13 mouse cellular contexts compared by ENCODE assay signal in genomic region chr9:42055378-42055777, GRCm38 (mm10).
DNase-seq lines count a peak whose midpoint lies in the region; ATAC-seq and TF ChIP-seq lines count a peak whose summit lies in the region.
"Had no signal": no experiment of that assay in that cellular context is flagged by ENCODE, and none has a peak within 500 bp of the region (broad histone marks: within the 10 kb centered on the region; RNA-seq: fewer than 3 reads in every experiment).

No protein-coding gene starts in this region.

- H3K27me3 ChIP-seq in lung, embryonic 14.5 days (ENCODE audit: insufficient read depth, low read length): no peaks in the 10 kb centered on the region
- H3K27me3 ChIP-seq in forebrain, embryonic 12.5 days: peaks cover 56% of the 10 kb centered on the region
- H3K27me3 ChIP-seq in kidney, adult 2 months (replicated peaks; ENCODE audit: control insufficient read depth, insufficient read depth, low read length): no peaks in the 10 kb centered on the region
- no peaks in the 10 kb centered on the region for H3K27me3 ChIP-seq in midbrain, postnatal 0 days (ENCODE audit: insufficient read depth, low read length)

- no peak for TF ChIP-seq POLR2A in kidney, adult 2 months (IDR thresholded peaks at IDR 0.05; ENCODE audit: low read depth, low read length)

- no peaks in the 10 kb centered on the region for H3K36me3 ChIP-seq in lung, embryonic 14.5 days (ENCODE audit: insufficient read depth)
- H3K36me3 ChIP-seq in forebrain, embryonic 12.5 days (replicated peaks): no peaks in the 10 kb centered on the region
- no peaks in the 10 kb centered on the region for H3K36me3 ChIP-seq in kidney, adult 2 months (ENCODE audit: control insufficient read depth, insufficient read depth, low read length)
- 0 out of 2 replicates have a peak, but pooled peaks cover 4% of the 10 kb centered on the region for H3K36me3 ChIP-seq in midbrain, postnatal 0 days (ENCODE audit: insufficient read depth, low read length)
- H3K36me3 ChIP-seq: G1E; limb, embryonic 10.5 days had no signal

- TF ChIP-seq CTCF in lung, embryonic 14.5 days (IDR thresholded peaks at IDR 0.05; ENCODE audit: low read depth): no peak
- no peak for TF ChIP-seq CTCF in kidney, adult 2 months (conservative IDR thresholded peaks at IDR 0.05; ENCODE audit: insufficient read depth, insufficient read length, low read depth, low read length)
- TF ChIP-seq CTCF in midbrain, postnatal 0 days (IDR thresholded peaks at IDR 0.05): no peak

- H3K27ac ChIP-seq in lung, embryonic 14.5 days (ENCODE audit: low read depth): peak overlapping the region; percentile 75; the same call in 1 of the 2 replicates
- H3K27ac ChIP-seq in forebrain, embryonic 12.5 days: peak overlapping the region; percentile 60
- peak overlapping the region; percentile 76 for H3K27ac ChIP-seq in kidney, adult 2 months (ENCODE audit: insufficient read depth, low read depth, low read length)
- no peak overlapping the region; the same call in 1 of the 2 replicates for H3K27ac ChIP-seq in midbrain, postnatal 0 days (ENCODE audit: low read depth, low read length)
- H3K27ac ChIP-seq: limb, embryonic 10.5 days; macrophage had no signal

- H3K9ac ChIP-seq in lung, embryonic 14.5 days: no peak overlapping the region
- no peak overlapping the region for H3K9ac ChIP-seq in forebrain, embryonic 12.5 days
- H3K9ac ChIP-seq in midbrain, postnatal 0 days (replicated peaks; ENCODE audit: low read length, poor library complexity, severe bottlenecking): no peak overlapping the region

- 76% methylated on average over 4 of the region's 4 CpGs for WGBS in lung, embryonic 14.5 days
- 87% methylated on average over 4 of the region's 4 CpGs for WGBS in forebrain, embryonic 12.5 days
- 48% methylated on average over 4 of the region's 4 CpGs for WGBS in kidney, adult 2 months
- 82% methylated on average over 4 of the region's 4 CpGs for WGBS in midbrain, postnatal 0 days

- no peaks in the 10 kb centered on the region for H3K9me3 ChIP-seq in lung, embryonic 14.5 days (ENCODE audit: low read depth, low read length)
- H3K9me3 ChIP-seq in forebrain, embryonic 12.5 days: peaks cover 4% of the 10 kb centered on the region; the same call in 1 of the 2 replicates
- no peaks in the 10 kb centered on the region for H3K9me3 ChIP-seq in midbrain, postnatal 0 days (ENCODE audit: low read length)
- H3K9me3 ChIP-seq: limb, embryonic 10.5 days had no signal

- no peak overlapping the region for H3K4me2 ChIP-seq in lung, embryonic 14.5 days
- H3K4me2 ChIP-seq in forebrain, embryonic 12.5 days: no peak overlapping the region
- no peak overlapping the region for H3K4me2 ChIP-seq in midbrain, postnatal 0 days (ENCODE audit: low read depth, low read length, poor library complexity, severe bottlenecking)

- DNase-seq in lung, embryonic 14.5 days: no peak
- no peak for DNase-seq in lung, postnatal 10 days
- DNase-seq in kidney, adult 2 months: peak; percentile 81
- DNase-seq in midbrain, postnatal 0 days (ENCODE audit: low spot score): no peak
- no peak for DNase-seq in spleen, postnatal 10 days (ENCODE audit: low spot score in 2 of 2)
- DNase-seq: adrenal gland, postnatal 10 days; gastrocnemius, adult 2 months; heart, postnatal 36 days had no signal

- no peak for ATAC-seq in lung, embryonic 14.5 days (ENCODE audit: insufficient read depth)
- no peak for ATAC-seq in forebrain, embryonic 12.5 days (ENCODE audit: low FRiP score)
- 0 out of 2 replicates have a peak, but pooled peaks have one; percentile 20 for ATAC-seq in midbrain, postnatal 0 days (ENCODE audit: low FRiP score)
- no peak for ATAC-seq in inflammation-experienced regulatory T-cells, adult 6 months

- peaks cover 13% of the 10 kb centered on the region; the same call in 1 of the 2 replicates for H3K4me1 ChIP-seq in lung, embryonic 14.5 days (ENCODE audit: insufficient read depth)
- H3K4me1 ChIP-seq in forebrain, embryonic 12.5 days: peaks cover 23% of the 10 kb centered on the region
- peaks cover 11% of the 10 kb centered on the region; the same call in 1 of the 2 replicates for H3K4me1 ChIP-seq in kidney, adult 2 months (ENCODE audit: control insufficient read depth, insufficient read depth, low read length)
- H3K4me1 ChIP-seq in midbrain, postnatal 0 days (ENCODE audit: insufficient read depth, low read length): no peaks in the 10 kb centered on the region; the same call in 1 of the 2 replicates
- H3K4me1 ChIP-seq: limb, embryonic 10.5 days had no signal

- no peak overlapping the region for H3K4me3 ChIP-seq in lung, embryonic 14.5 days (ENCODE audit: low read depth, low read length)
- H3K4me3 ChIP-seq in forebrain, embryonic 12.5 days (replicated peaks): no peak overlapping the region
- no peak overlapping the region for H3K4me3 ChIP-seq in kidney, adult 2 months (ENCODE audit: insufficient read depth, low read depth, low read length)
- H3K4me3 ChIP-seq in midbrain, postnatal 0 days (ENCODE audit: low read depth, low read length): no peak overlapping the region
- H3K4me3 ChIP-seq: gastrocnemius, adult 2 months; limb, embryonic 10.5 days had no signal
